17 mouse cellular contexts compared by ENCODE assay signal in genomic region chr6:22716144-22716856, GRCm38 (mm10).
DNase-seq lines count a peak whose midpoint lies in the region; ATAC-seq lines count a peak whose summit lies in the region.
"Had no signal": no experiment of that assay in that cellular context is flagged by ENCODE, and none has a peak within 500 bp of the region (broad histone marks: within the 10 kb centered on the region; RNA-seq: fewer than 3 reads in every experiment).

No protein-coding gene starts in this region.

- no peak for DNase-seq in neural tube, embryonic 10.5 days (ENCODE audit: extremely low spot score, low spot score)
- DNase-seq in forebrain, embryonic 14.5 days (ENCODE audit: low spot score), result peak; percentile 73
- DNase-seq in c-Kit-positive CD71-positive TER-119-positive erythroid progenitor cells, embryonic 14.5 days (ENCODE audit: low spot score), result no peak
- DNase-seq: cerebellum, adult 8-10 months; heart, adult 18-20 months; heart, postnatal 14 days; kidney, postnatal 25 days; lung, postnatal 4 days had no signal

- H3K4me2 ChIP-seq in neural tube, embryonic 14.5 days (ENCODE audit: low read depth, low read length), result no peak overlapping the region
- H3K4me2 ChIP-seq in forebrain, embryonic 14.5 days (ENCODE audit: low read length), result no peak overlapping the region
- H3K4me2 ChIP-seq in midbrain, embryonic 12.5 days (replicated peaks), result no peak overlapping the region
- H3K4me2 ChIP-seq: embryonic facial prominence, embryonic 13.5 days; limb, embryonic 12.5 days; liver, embryonic 15.5 days had no signal

- no peak overlapping the region for H3K4me3 ChIP-seq in neural tube, embryonic 14.5 days (ENCODE audit: low read depth, low read length)
- no peak overlapping the region for H3K4me3 ChIP-seq in forebrain, embryonic 14.5 days (ENCODE audit: low read depth, low read length)
- no peak overlapping the region for H3K4me3 ChIP-seq in midbrain, embryonic 12.5 days
- H3K4me3 ChIP-seq: embryonic facial prominence, embryonic 13.5 days; limb, embryonic 12.5 days; liver, embryonic 15.5 days had no signal

- H3K36me3 ChIP-seq in neural tube, embryonic 14.5 days (ENCODE audit: control insufficient read depth, insufficient read depth, low read length), result no peaks in the 10 kb centered on the region
- H3K36me3 ChIP-seq in forebrain, embryonic 14.5 days (ENCODE audit: control insufficient read depth, insufficient read depth, low read length), result no peaks in the 10 kb centered on the region
- no peaks in the 10 kb centered on the region for H3K36me3 ChIP-seq in midbrain, embryonic 12.5 days
- H3K36me3 ChIP-seq: embryonic facial prominence, embryonic 13.5 days; limb, embryonic 12.5 days; liver, embryonic 15.5 days had no signal

- WGBS in neural tube, embryonic 14.5 days, result 58% methylated on average over 7 of the region's 7 CpGs
- WGBS in forebrain, embryonic 14.5 days, result 21% methylated on average over 7 of the region's 7 CpGs
- WGBS in midbrain, embryonic 12.5 days, result 52% methylated on average over 7 of the region's 7 CpGs

- no peaks in the 10 kb centered on the region for H3K27me3 ChIP-seq in neural tube, embryonic 14.5 days (ENCODE audit: control insufficient read depth, insufficient read depth, low read length)
- H3K27me3 ChIP-seq in forebrain, embryonic 14.5 days (replicated peaks; ENCODE audit: control insufficient read depth, insufficient read depth, low read length), result no peaks in the 10 kb centered on the region
- H3K27me3 ChIP-seq in midbrain, embryonic 12.5 days, result no peaks in the 10 kb centered on the region
- H3K27me3 ChIP-seq: embryonic facial prominence, embryonic 13.5 days; limb, embryonic 12.5 days; liver, embryonic 15.5 days had no signal

- no peaks in the 10 kb centered on the region for H3K4me1 ChIP-seq in neural tube, embryonic 14.5 days (ENCODE audit: control insufficient read depth, insufficient read depth, low read length)
- H3K4me1 ChIP-seq in forebrain, embryonic 14.5 days (ENCODE audit: control insufficient read depth, insufficient read depth, low read length), result peaks cover 10% of the 10 kb centered on the region
- peaks cover 10% of the 10 kb centered on the region; the same call in 1 of the 2 replicates for H3K4me1 ChIP-seq in midbrain, embryonic 12.5 days
- H3K4me1 ChIP-seq: embryonic facial prominence, embryonic 13.5 days; limb, embryonic 12.5 days; liver, embryonic 15.5 days had no signal

- peak; percentile 65; the same call in 1 of the 2 replicates for ATAC-seq in neural tube, embryonic 14.5 days (ENCODE audit: low read depth)
- peak; percentile 80 for ATAC-seq in forebrain, embryonic 14.5 days
- ATAC-seq in midbrain, embryonic 12.5 days (ENCODE audit: low FRiP score, low read depth), result peak; percentile 49; the same call in 1 of the 2 replicates
- ATAC-seq in megakaryocyte progenitor cell, adult 5-6 weeks (replicated peaks; ENCODE audit: poor library complexity), result no peak
- no peak for ATAC-seq in erythroblast, adult 5-6 weeks (replicated peaks; ENCODE audit: low FRiP score, poor library complexity, severe bottlenecking)
- ATAC-seq: CD4-positive, CD25-positive, alpha-beta regulatory T cell, adult 4 months; intestine, embryonic 16.5 days had no signal

- no peak overlapping the region for H3K9ac ChIP-seq in neural tube, embryonic 14.5 days (replicated peaks; ENCODE audit: low read depth, low read length)
- no peak overlapping the region for H3K9ac ChIP-seq in forebrain, embryonic 14.5 days (ENCODE audit: low read length)
- H3K9ac ChIP-seq in midbrain, embryonic 12.5 days (replicated peaks), result no peak overlapping the region
- H3K9ac ChIP-seq: embryonic facial prominence, embryonic 13.5 days; limb, embryonic 12.5 days; liver, embryonic 15.5 days had no signal

- no peaks in the 10 kb centered on the region for H3K9me3 ChIP-seq in neural tube, embryonic 14.5 days (ENCODE audit: control insufficient read depth, low read length)
- no peaks in the 10 kb centered on the region for H3K9me3 ChIP-seq in forebrain, embryonic 14.5 days (replicated peaks; ENCODE audit: control insufficient read depth, low read length)
- no peaks in the 10 kb centered on the region for H3K9me3 ChIP-seq in midbrain, embryonic 12.5 days
- H3K9me3 ChIP-seq: embryonic facial prominence, embryonic 13.5 days; limb, embryonic 12.5 days; liver, embryonic 15.5 days had no signal

- H3K27ac ChIP-seq in neural tube, embryonic 14.5 days (ENCODE audit: low read depth, low read length), result no peak overlapping the region
- no peak overlapping the region for H3K27ac ChIP-seq in forebrain, embryonic 14.5 days (ENCODE audit: low read depth, low read length)
- no peak overlapping the region for H3K27ac ChIP-seq in midbrain, embryonic 12.5 days (replicated peaks)
- H3K27ac ChIP-seq: embryonic facial prominence, embryonic 13.5 days; limb, embryonic 12.5 days; liver, embryonic 15.5 days had no signal

Comparison
In these comparisons a context has a peak if more than half of its experiments do, and no peak if none do; other contexts are left out.
1. ATAC-seq: peak in neural tube, embryonic 14.5 days (single experiment), forebrain, embryonic 14.5 days (single experiment) and midbrain, embryonic 12.5 days (single experiment); none in megakaryocyte progenitor cell, adult 5-6 weeks (single experiment) and erythroblast, adult 5-6 weeks (single experiment).